Mouse (Mus musculus): ENCODE data around the gene Slco1a4.

DNA sequence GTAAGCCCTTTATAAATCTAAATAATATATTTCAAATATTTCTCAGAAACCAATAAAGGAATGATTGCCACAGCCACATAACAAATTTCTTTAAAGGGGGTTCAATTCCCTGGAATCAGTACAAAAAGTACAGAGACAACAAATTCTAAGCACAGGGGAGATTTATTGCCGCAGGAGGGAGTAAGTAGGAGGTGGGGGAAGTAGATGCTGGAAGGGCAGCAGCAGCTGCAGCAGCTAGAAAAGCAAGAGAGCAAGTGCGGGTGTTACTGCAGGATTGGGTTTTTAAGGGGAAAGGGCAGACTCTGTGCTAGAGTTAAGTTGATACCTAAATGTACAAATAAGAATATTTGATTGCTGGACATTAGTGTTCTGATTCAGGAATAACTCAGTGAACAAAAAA lies 33.7 kb upstream of the Slco1a4 start:
- no peak for TF ChIP-seq CTCF (IDR thresholded peaks at IDR 0.05; ENCODE audit: low read depth)
- TF ChIP-seq EP300 (IDR thresholded peaks at IDR 0.05; ENCODE audit: low read depth): no peak

All from liver, postnatal 0 days (tissue).